Mouse (Mus musculus): ENCODE results near the gene Nr1d2. TPM values are rescaled to one million over a fixed set of nuclear protein-coding genes. Genes with fewer than 3 reads are reported as not detected.
"Not testable (repeated sequence)": the region's sequence is repeated elsewhere in the genome, so short reads cannot be mapped to it uniquely, and the experiment has no call there.

Gene Nr1d2
- polyA plus RNA-seq, 1 experiment from 2014 or later, result 5.0 TPM

- H3K36me3 ChIP-seq, result no peaks in the 10 kb centered on the region
- no peak for DNase-seq (ENCODE audit: low spot score)
- WGBS, result 86% methylated on average over 21 of the region's 21 CpGs
- H3K4me1 ChIP-seq, result peaks cover 6% of the 10 kb centered on the region; the same call in 1 of the 2 replicates
- H3K4me3 ChIP-seq, result no peak overlapping the region
- no peak overlapping the region for H3K27ac ChIP-seq
- H3K27me3 ChIP-seq (ENCODE audit: low read depth, poor library complexity, severe bottlenecking), result no peaks in the 10 kb centered on the region
- H3K9me3 ChIP-seq (replicated peaks), result no peaks in the 10 kb centered on the region
These were observed 3.8 kb upstream of the Nr1d2 start for GRCm38 (mm10) chr14:18242638-18243130.

- Histone ChIP-seq H3K4me3 (no peak overlapping the region), H3K9me3 (replicated peaks) (no peaks in the 10 kb centered on the region), H3K27me3 (ENCODE audit: low read depth, poor library complexity, severe bottlenecking) (no peaks in the 10 kb centered on the region), H3K27ac (no peak overlapping the region), H3K4me1 (peaks cover 6% of the 10 kb centered on the region; the same call in 1 of the 2 replicates), H3K36me3 (no peaks in the 10 kb centered on the region)
- no peak for DNase-seq (ENCODE audit: low spot score)
- 85% methylated on average over 4 of the region's 4 CpGs for WGBS
These were observed 2.9 kb upstream of the Nr1d2 start for GRCm38 (mm10) chr14:18241786-18242185.

GRCm38 (mm10) chr14:18240132-18240531, 1.2 kb upstream of the Nr1d2 start:
- Histone ChIP-seq H3K4me3 (no peak overlapping the region), H3K27ac (no peak overlapping the region), H3K27me3 (ENCODE audit: low read depth, poor library complexity, severe bottlenecking) (no peaks in the 10 kb centered on the region), H3K36me3 (no peaks in the 10 kb centered on the region), H3K4me1 (peaks cover 6% of the 10 kb centered on the region; the same call in 1 of the 2 replicates), H3K9me3 (replicated peaks) (no peaks in the 10 kb centered on the region)
- WGBS, result 75% methylated on average over 7 of the region's 7 CpGs
- no peak for DNase-seq (ENCODE audit: low spot score)

- no peaks in the 10 kb centered on the region for H3K27me3 ChIP-seq (ENCODE audit: low read depth, poor library complexity, severe bottlenecking)
- peaks cover 6% of the 10 kb centered on the region; the same call in 1 of the 2 replicates for H3K4me1 ChIP-seq
- WGBS, result under 1% methylated on average over 63 of the region's 71 CpGs
- peak overlapping the region; percentile 81 for H3K4me3 ChIP-seq
- no peaks in the 10 kb centered on the region for H3K36me3 ChIP-seq
- H3K9me3 ChIP-seq (replicated peaks), result no peaks in the 10 kb centered on the region
- H3K27ac ChIP-seq, result peak overlapping the region; percentile 90
- DNase-seq (ENCODE audit: low spot score), result peak; percentile 97
These were observed 687 bp downstream of the Nr1d2 start for GRCm38 (mm10) chr14:18238131-18238749.

GRCm38 (mm10) chr14:18237381-18237780, 1.5 kb downstream of the Nr1d2 start:
- Histone ChIP-seq H3K4me3 (peak overlapping the region; percentile 81), H3K27ac (0 out of 2 replicates have a peak overlapping the region, but pooled peaks have one; percentile 90), H3K9me3 (replicated peaks) (no peaks in the 10 kb centered on the region), H3K36me3 (no peaks in the 10 kb centered on the region), H3K4me1 (peaks cover 6% of the 10 kb centered on the region; the same call in 1 of the 2 replicates), H3K27me3 (ENCODE audit: low read depth, poor library complexity, severe bottlenecking) (no peaks in the 10 kb centered on the region)
- 76% methylated on average over 4 of the region's 4 CpGs for WGBS
- DNase-seq (ENCODE audit: low spot score), result no peak

GRCm38 (mm10) chr14:18236496-18237235, 2.3 kb downstream of the Nr1d2 start:
- not testable (repeated sequence) for H3K4me3 ChIP-seq; H3K4me1 ChIP-seq; H3K36me3 ChIP-seq; H3K27me3 ChIP-seq (ENCODE audit: low read depth, poor library complexity, severe bottlenecking); H3K9me3 ChIP-seq (replicated peaks); DNase-seq (ENCODE audit: low spot score); H3K27ac ChIP-seq
- 83% methylated on average over 2 of the region's 2 CpGs for WGBS

- 67% methylated on average over 5 of the region's 5 CpGs for WGBS
- no peaks in the 10 kb centered on the region for H3K4me1 ChIP-seq
- no peaks in the 10 kb centered on the region for H3K36me3 ChIP-seq
- no peak for DNase-seq (ENCODE audit: low spot score)
- H3K9me3 ChIP-seq (replicated peaks), result no peaks in the 10 kb centered on the region
- no peak overlapping the region for H3K27ac ChIP-seq
- no peaks in the 10 kb centered on the region for H3K27me3 ChIP-seq (ENCODE audit: low read depth, poor library complexity, severe bottlenecking)
- no peak overlapping the region for H3K4me3 ChIP-seq
These were observed 4.7 kb downstream of the Nr1d2 start for GRCm38 (mm10) chr14:18233981-18234960.

GRCm38 (mm10) chr14:18233076-18233475, 5.9 kb downstream of the Nr1d2 start:
- no peak overlapping the region for H3K4me3 ChIP-seq
- H3K27ac ChIP-seq, result no peak overlapping the region
- no peaks in the 10 kb centered on the region for H3K27me3 ChIP-seq (ENCODE audit: low read depth, poor library complexity, severe bottlenecking)
- no peak for DNase-seq (ENCODE audit: low spot score)
- H3K36me3 ChIP-seq, result no peaks in the 10 kb centered on the region
- H3K9me3 ChIP-seq (replicated peaks), result no peaks in the 10 kb centered on the region
- 82% methylated on average over 2 of the region's 2 CpGs for WGBS
- no peaks in the 10 kb centered on the region for H3K4me1 ChIP-seq

GRCm38 (mm10) chr14:18231866-18232265, 7.1 kb downstream of the Nr1d2 start:
- WGBS, result 91% methylated on average over 8 of the region's 8 CpGs
- H3K4me3 ChIP-seq; H3K4me1 ChIP-seq; H3K27me3 ChIP-seq (ENCODE audit: low read depth, poor library complexity, severe bottlenecking); DNase-seq (ENCODE audit: low spot score); H3K27ac ChIP-seq; H3K36me3 ChIP-seq; H3K9me3 ChIP-seq (replicated peaks): not testable (repeated sequence)

GRCm38 (mm10) chr14:18229751-18230150, 9.2 kb downstream of the Nr1d2 start:
- H3K27ac ChIP-seq; H3K4me1 ChIP-seq; H3K27me3 ChIP-seq (ENCODE audit: low read depth, poor library complexity, severe bottlenecking); H3K9me3 ChIP-seq (replicated peaks); H3K36me3 ChIP-seq; H3K4me3 ChIP-seq; DNase-seq (ENCODE audit: low spot score): not testable (repeated sequence)
- WGBS, result 94% methylated on average over 10 of the region's 10 CpGs

- H3K4me3 ChIP-seq; DNase-seq (ENCODE audit: low spot score); H3K4me1 ChIP-seq; H3K27me3 ChIP-seq (ENCODE audit: low read depth, poor library complexity, severe bottlenecking); H3K9me3 ChIP-seq (replicated peaks); H3K36me3 ChIP-seq; H3K27ac ChIP-seq: not testable (repeated sequence)
- 93% methylated on average over 11 of the region's 11 CpGs for WGBS
These were observed 12.7 kb downstream of the Nr1d2 start for GRCm38 (mm10) chr14:18226181-18226580.

GRCm38 (mm10) chr14:18225431-18225830, 13.5 kb downstream of the Nr1d2 start:
- not testable (repeated sequence) for H3K4me3 ChIP-seq; H3K27ac ChIP-seq; H3K4me1 ChIP-seq; DNase-seq (ENCODE audit: low spot score); H3K27me3 ChIP-seq (ENCODE audit: low read depth, poor library complexity, severe bottlenecking); H3K36me3 ChIP-seq; H3K9me3 ChIP-seq (replicated peaks)
- WGBS, result 93% methylated on average over 11 of the region's 11 CpGs
